Mouse (Mus musculus) liver, embryonic 11.5 days (tissue): ENCODE data around the gene Inpp4b. TPM values are rescaled to one million over a fixed set of nuclear protein-coding genes. Genes with fewer than 3 reads are reported as not detected.

Experiments used
- ATAC-seq: fragments of 200-750 bp; cut with Nextera tagmentation; replicated peaks from 2 replicates; pipeline ENCODE4 v1.8.0; 2017; ENCODE audit warnings: moderate number of reproducible peaks, mild to moderate bottlenecking, moderate TSS enrichment, moderate library complexity; ENCODE audit not compliant: low FRiP score
- DNase-seq: peaks from one replicate; pipeline ENCODE4 v3.0.0-alpha.2; 2017; ENCODE audit warnings: low spot score
- H3K27ac ChIP-seq: fragments of 300-500 bp; sonication (generic); 2 replicates; pipeline ENCODE4 v1.5.1; 2014; ENCODE audit warnings: mild to moderate bottlenecking, low read depth, low read length, control low read depth
- H3K27me3 ChIP-seq: fragments of 300-500 bp; sonication (generic); replicated peaks from 2 replicates; pipeline ENCODE4 v1.6.1; 2014; ENCODE audit warnings: low read length, mixed read lengths; ENCODE audit not compliant: control insufficient read depth, insufficient read depth
- H3K36me3 ChIP-seq: fragments of 300-500 bp; sonication (generic); 2 replicates; pipeline ENCODE4 v1.6.1; 2014; ENCODE audit warnings: mild to moderate bottlenecking, low read length, moderate library complexity, mixed read lengths; ENCODE audit not compliant: control insufficient read depth, insufficient read depth
- H3K4me1 ChIP-seq: fragments of 300-500 bp; sonication (generic); replicated peaks from 2 replicates; pipeline ENCODE4 v1.6.1; 2014; ENCODE audit warnings: low read length, mixed read lengths; ENCODE audit not compliant: control insufficient read depth, insufficient read depth
- H3K4me2 ChIP-seq: fragments of 300-500 bp; sonication (generic); 2 replicates; pipeline ENCODE4 v1.6.1; 2014; ENCODE audit warnings: mild to moderate bottlenecking, control low read depth, moderate library complexity
- H3K4me3 ChIP-seq: fragments of 300-500 bp; sonication (generic); 2 replicates; pipeline ENCODE4 v1.5.1; 2014; ENCODE audit warnings: low read depth, low read length, control low read depth
- H3K9ac ChIP-seq: fragments of 300-500 bp; sonication (generic); 2 replicates; pipeline ENCODE4 v1.6.1; 2014; ENCODE audit warnings: low read depth, low read length, control low read depth
- H3K9me3 ChIP-seq: fragments of 300-500 bp; sonication (generic); 2 replicates; pipeline ENCODE4 v1.6.1; 2016; ENCODE audit warnings: low read length, inconsistent platforms, mixed read lengths; ENCODE audit not compliant: control insufficient read depth
- WGBS: fragments of 180-500 bp; shearing (Covaris S2); extraction: QIAGEN DNeasy Blood & Tissue Kit; methylation state at CpG from one replicate; pipeline ENCODE4 v1.1.7; 2014; 5-methylcytosine and 5-hydroxymethylcytosine counted together
- polyA plus RNA-seq: library from polyadenylated mRNA; unstranded; fragments of >200 nt; fragmentation: Nextera tagmentation; extraction: Ambion mirVana; gene quantifications from 2 replicates; pipeline ENCODE4 v1.2.1, GENCODE M21; 2014

Inpp4b gene
- polyA plus RNA-seq, 1 experiment from 2014 or later = 3.9 TPM

DNA sequence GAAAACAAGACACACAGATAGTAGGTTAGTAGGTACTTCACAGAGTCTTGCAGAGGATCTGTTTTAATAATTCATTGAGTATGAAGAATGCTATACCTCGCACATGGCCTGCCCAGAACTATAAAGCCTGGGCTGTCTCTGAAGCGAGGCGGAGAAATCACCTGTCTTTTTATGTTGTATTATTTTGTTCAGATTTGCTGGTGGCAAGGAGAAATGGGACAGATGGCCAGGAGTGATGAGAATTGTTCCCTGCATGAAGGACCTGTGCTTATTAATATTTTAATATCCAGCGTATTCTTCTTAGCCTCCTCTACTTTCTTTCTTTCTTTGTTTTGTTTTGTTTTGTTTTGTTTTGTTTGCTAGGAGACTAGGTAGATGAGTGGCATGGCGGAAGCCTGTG is 604.5 kb downstream of the Inpp4b start:
- Histone ChIP-seq H3K9ac (no peak overlapping the region), H3K9me3 (no peaks in the 10 kb centered on the region), H3K27me3 (no peaks in the 10 kb centered on the region), H3K36me3 (no peaks in the 10 kb centered on the region), H3K27ac (no peak overlapping the region), H3K4me1 (no peaks in the 10 kb centered on the region), H3K4me2 (no peak overlapping the region), H3K4me3 (no peak overlapping the region)
- WGBS = 92% methylated on average over 5 of the region's 5 CpGs
- ATAC-seq = no peak
- no peak for DNase-seq

DNA sequence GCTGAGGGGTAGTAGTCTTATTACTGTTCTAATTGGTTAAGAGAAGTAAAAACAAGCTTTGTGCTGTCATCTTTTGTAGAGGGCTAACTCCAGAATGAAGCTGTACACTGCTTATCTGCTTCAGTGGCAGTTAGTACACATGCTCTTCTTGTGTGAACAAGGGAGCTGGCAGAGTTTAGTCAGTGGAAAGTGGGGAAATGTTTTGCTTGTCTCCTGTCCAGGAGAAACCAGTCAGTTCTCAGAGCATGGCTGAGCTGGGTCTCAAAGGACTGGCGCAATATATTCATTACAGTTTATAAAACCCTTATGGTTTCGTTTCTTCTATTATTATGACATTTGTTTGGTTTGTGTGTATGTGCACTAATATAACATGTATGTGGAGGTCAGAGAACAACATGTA is 610.7 kb downstream of the Inpp4b start:
- Histone ChIP-seq H3K27ac (no peak overlapping the region), H3K4me1 (no peaks in the 10 kb centered on the region), H3K36me3 (no peaks in the 10 kb centered on the region), H3K4me3 (no peak overlapping the region), H3K27me3 (no peaks in the 10 kb centered on the region), H3K9ac (no peak overlapping the region), H3K4me2 (no peak overlapping the region), H3K9me3 (no peaks in the 10 kb centered on the region)
- ATAC-seq (no peak), DNase-seq (no peak)
- WGBS = 84% methylated on average over 2 of the region's 2 CpGs

DNA sequence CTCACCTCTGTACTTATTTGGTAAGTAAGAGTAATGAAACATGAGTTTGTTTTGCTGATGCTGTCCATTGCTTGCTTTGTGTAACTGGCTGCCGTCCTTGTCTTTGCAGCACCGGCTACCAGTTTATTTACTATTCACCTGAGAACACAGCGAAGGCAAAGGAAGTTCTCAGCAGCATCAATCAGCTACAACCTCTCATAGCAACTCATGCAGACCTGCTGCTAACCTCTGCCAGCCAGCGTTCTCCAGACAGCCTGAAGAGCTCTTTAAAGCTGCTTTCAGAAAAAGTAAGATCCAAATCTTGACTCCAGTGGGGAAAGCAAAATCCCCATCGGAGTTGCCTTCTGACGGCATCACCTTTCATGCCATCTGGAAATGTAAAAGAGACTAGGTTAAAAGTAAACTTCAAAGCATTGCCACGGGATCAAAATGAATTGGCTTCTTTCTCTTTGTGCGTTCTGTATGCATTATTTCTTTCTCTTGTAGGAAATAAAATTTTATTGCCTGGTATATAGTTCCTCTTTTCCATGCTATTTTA is 642.8 kb downstream of the Inpp4b start:
- no peaks in the 10 kb centered on the region for H3K9me3 ChIP-seq
- H3K27me3 ChIP-seq = no peaks in the 10 kb centered on the region
- no peaks in the 10 kb centered on the region for H3K36me3 ChIP-seq
- no peak overlapping the region for H3K9ac ChIP-seq
- ATAC-seq (no peak), DNase-seq (no peak)
- H3K27ac ChIP-seq = no peak overlapping the region
- H3K4me2 ChIP-seq = no peak overlapping the region
- 75% methylated on average over 8 of the region's 8 CpGs for WGBS
- H3K4me1 ChIP-seq = no peaks in the 10 kb centered on the region
- H3K4me3 ChIP-seq = no peak overlapping the region

DNA sequence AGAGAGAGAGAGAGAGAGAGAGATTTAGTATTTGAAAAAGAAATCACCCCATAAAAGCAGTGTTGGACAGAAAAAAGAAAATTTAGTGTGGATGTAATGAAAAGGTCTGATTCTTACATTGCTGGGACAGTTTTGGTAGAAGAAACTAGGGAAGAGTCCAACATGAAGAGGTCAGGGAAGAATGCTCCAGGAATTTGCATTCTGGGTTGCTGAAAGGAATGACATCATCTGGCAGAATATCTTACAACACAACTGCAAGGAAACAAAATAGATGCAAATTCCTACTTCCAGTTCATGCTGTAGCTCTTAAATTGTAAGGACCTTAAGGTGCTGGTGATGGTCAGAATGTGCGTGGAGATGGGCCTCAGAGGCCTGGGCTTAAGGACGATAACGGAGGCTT is 650.6 kb downstream of the Inpp4b start:
- Histone ChIP-seq H3K27me3 (no peaks in the 10 kb centered on the region), H3K4me1 (no peaks in the 10 kb centered on the region), H3K27ac (no peak overlapping the region), H3K4me3 (no peak overlapping the region), H3K4me2 (no peak overlapping the region), H3K9me3 (no peaks in the 10 kb centered on the region), H3K9ac (no peak overlapping the region), H3K36me3 (no peaks in the 10 kb centered on the region)
- ATAC-seq (no peak), DNase-seq (no peak)
- 83% methylated on average over 3 of the region's 3 CpGs for WGBS

DNA sequence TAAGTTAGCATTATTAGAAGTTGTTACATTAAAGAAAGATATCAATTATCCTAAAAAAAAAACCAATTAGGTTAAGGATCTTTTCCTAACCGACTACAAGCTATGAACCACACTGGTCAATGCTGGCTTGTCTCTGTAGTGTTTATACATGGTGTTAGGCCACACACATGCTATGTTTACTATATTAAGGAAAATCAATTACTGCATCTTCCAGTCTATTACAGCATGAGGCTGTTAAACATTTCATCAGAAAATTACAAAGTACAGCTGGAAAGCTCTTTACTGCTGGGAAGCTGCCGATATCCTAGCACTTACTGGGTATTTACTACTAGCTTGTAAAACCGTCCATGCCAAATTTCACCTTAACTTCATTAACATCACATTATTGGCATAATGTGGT is 653.9 kb downstream of the Inpp4b start:
- ATAC-seq = no peak
- Histone ChIP-seq H3K4me1 (no peaks in the 10 kb centered on the region), H3K27ac (no peak overlapping the region), H3K36me3 (no peaks in the 10 kb centered on the region), H3K4me2 (no peak overlapping the region), H3K4me3 (no peak overlapping the region), H3K27me3 (no peaks in the 10 kb centered on the region), H3K9ac (no peak overlapping the region), H3K9me3 (no peaks in the 10 kb centered on the region)
- WGBS = 77% methylated on average over 3 of the region's 3 CpGs
- DNase-seq = no peak

DNA sequence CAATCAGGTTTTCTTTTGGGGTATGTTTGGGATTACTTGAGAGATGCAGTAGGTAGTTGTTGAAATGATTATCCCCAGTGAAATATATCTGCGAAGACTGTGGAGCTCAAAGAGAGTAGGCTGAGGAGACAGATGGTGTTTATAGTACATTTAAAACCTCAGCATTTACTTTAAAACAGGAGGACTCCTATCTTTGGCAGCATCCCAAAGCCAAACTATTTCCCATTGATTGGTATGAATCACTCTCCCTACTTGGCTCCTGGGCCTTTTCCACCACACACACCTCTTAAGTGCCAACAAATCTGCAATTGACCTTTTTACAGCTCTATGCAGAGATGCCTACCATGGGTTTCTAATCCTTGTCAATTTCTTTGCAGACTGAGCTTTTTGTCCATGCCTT is 654.5 kb downstream of the Inpp4b start:
- H3K36me3 ChIP-seq = no peaks in the 10 kb centered on the region
- H3K9me3 ChIP-seq = no peaks in the 10 kb centered on the region
- ATAC-seq = no peak
- DNase-seq = no peak
- no peaks in the 10 kb centered on the region for H3K4me1 ChIP-seq
- H3K4me2 ChIP-seq = no peak overlapping the region
- 86% methylated on average over 1 of the region's 1 CpGs for WGBS
- no peak overlapping the region for H3K27ac ChIP-seq
- no peaks in the 10 kb centered on the region for H3K27me3 ChIP-seq
- H3K9ac ChIP-seq = no peak overlapping the region
- H3K4me3 ChIP-seq = no peak overlapping the region

DNA sequence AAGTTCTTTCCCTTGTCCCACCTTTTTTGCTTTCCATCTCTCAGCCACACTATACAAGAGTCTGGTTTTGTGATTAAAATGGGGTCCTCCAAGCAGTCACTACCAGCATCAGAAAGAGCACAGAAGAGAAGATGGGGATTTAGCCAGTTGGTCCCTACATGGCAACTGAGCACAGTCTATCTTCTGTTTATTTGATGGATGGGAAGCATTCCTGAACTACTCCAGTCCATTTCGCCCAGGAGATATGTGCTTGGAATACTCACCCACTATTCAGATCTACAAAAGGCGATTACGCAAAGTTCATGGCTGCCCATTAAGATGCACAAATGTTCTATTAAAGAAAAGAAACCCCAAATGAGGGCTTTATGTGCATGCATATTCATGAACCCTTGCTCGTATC is 661.8 kb downstream of the Inpp4b start:
- WGBS = 87% methylated on average over 4 of the region's 4 CpGs

DNA sequence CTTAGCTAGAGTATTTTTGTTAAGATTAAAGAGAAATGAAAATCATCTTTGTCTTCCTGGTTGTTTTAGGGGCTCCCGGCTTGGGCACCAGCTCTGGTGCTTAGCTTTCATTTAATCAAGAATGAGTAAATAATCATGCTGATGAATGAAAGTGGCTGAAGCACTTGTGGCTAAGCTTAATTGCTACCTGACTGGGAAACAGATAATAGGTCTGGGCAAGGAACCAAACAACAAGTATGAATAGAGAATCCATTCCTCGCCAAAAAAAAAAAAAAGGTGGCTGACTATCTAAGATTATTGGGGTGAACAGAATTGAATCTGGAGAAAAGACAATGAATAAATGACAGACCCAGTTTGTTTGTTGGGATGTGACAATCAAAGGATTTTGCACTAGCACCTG is 663.1 kb downstream of the Inpp4b start:
- H3K4me3 ChIP-seq = no peak overlapping the region
- H3K4me1 ChIP-seq = no peaks in the 10 kb centered on the region
- H3K36me3 ChIP-seq = no peaks in the 10 kb centered on the region
- no peak overlapping the region for H3K27ac ChIP-seq
- no peak overlapping the region for H3K4me2 ChIP-seq
- ATAC-seq (no peak), DNase-seq (no peak)
- no peaks in the 10 kb centered on the region for H3K27me3 ChIP-seq
- H3K9ac ChIP-seq = no peak overlapping the region
- no peaks in the 10 kb centered on the region for H3K9me3 ChIP-seq
- WGBS = 79% methylated on average over 2 of the region's 2 CpGs

More for the DNA sequence above, 661.8 kb downstream of the Inpp4b start:
- H3K27ac ChIP-seq = no peak overlapping the region
- H3K9ac ChIP-seq = no peak overlapping the region
- H3K27me3 ChIP-seq = no peaks in the 10 kb centered on the region
- H3K9me3 ChIP-seq = no peaks in the 10 kb centered on the region
- no peaks in the 10 kb centered on the region for H3K4me1 ChIP-seq
- no peak overlapping the region for H3K4me3 ChIP-seq
- H3K4me2 ChIP-seq = no peak overlapping the region
- no peak for ATAC-seq
- H3K36me3 ChIP-seq = no peaks in the 10 kb centered on the region
- no peak for DNase-seq

DNA sequence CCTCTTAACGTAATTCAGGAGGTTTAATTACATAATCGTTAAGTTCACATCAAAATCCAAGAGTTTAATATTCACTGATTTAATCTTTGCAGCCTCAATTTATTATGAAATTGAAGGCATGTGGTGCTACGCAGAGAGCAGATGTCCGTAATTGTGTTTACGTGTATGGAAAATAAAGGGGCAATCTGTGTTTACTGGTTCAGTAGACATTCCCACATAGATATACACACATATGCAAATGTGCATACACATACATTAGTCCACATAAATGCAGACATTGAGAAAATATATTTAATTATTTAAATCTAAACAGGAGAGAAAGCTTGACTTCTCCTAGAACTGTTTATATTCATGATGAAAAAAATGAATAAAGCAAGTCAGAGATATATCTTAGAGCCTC is 675.4 kb downstream of the Inpp4b start:
- no peaks in the 10 kb centered on the region for H3K36me3 ChIP-seq
- WGBS = 93% methylated on average over 5 of the region's 5 CpGs
- no peak overlapping the region for H3K9ac ChIP-seq
- H3K27ac ChIP-seq = no peak overlapping the region
- H3K4me1 ChIP-seq = no peaks in the 10 kb centered on the region
- H3K9me3 ChIP-seq = no peaks in the 10 kb centered on the region
- ATAC-seq (no peak), DNase-seq (no peak)
- no peak overlapping the region for H3K4me2 ChIP-seq
- no peak overlapping the region for H3K4me3 ChIP-seq
- no peaks in the 10 kb centered on the region for H3K27me3 ChIP-seq
